Mouse (Mus musculus) monocyte, adult 5-6 weeks (primary cell): Measurements from ENCODE around the gene Cth. TPM values are rescaled to one million over a fixed set of nuclear protein-coding genes. Genes with fewer than 3 reads are reported as not detected.

ENCODE experiments used
- ATAC-seq: fragments of 153-309, 156-312 bp; replicated peaks from 2 replicates; pipeline ENCODE4 v1.8.0; 2017; ENCODE audit warnings: mild to moderate bottlenecking; ENCODE audit not compliant: low TSS enrichment, insufficient number of reproducible peaks, severe bottlenecking, poor library complexity, low FRiP score
- total RNA-seq: library from RNA; stranded (forward); fragments of 200-1000, 200-491, 200-594 nt; gene quantifications from 3 replicates; pipeline ENCODE4 v1.2.3, GENCODE M21; 2017

Cth gene
- total RNA-seq, 1 experiment from 2014 or later = not detected

DNA sequence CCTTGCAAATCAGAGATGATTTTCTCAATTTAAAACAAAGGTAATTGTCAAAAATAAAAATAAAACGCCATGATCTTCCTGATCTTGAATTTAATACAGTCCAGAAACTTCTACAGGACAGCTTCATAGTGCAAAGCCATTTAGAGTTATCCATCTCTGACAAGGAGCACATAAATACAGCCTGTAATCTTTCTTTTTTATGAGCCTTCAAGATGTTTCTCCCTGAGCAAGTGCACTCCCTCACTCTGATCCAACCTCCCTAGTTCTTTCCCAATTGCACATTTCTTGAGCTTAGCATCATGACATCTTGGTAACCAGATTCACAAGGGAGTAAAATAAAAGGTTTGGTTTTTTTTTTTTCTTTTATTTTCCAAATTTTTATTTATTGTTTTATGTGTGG lies 72.1 kb downstream of the Cth start:
- no peak for ATAC-seq

DNA sequence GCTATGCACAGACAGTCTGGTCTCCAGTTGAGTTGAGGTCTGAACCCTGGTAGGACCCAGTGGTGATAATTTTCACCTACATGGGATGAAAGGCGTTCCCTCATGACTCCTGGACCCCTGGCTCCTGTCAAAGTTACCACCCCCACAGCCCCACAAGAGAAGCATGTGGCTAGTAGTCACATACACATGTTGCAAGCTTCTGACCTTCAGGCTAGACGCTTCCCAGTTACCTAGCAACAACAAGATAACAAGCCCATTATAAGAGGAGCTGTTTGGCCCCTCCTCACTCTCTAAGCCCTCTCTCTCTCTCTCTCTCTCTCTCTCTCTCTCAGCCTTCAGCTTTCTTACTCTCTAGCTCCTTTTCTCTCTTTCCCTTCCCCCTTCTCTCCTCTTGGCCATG lies 76.4 kb downstream of the Cth start:
- ATAC-seq = no peak

DNA sequence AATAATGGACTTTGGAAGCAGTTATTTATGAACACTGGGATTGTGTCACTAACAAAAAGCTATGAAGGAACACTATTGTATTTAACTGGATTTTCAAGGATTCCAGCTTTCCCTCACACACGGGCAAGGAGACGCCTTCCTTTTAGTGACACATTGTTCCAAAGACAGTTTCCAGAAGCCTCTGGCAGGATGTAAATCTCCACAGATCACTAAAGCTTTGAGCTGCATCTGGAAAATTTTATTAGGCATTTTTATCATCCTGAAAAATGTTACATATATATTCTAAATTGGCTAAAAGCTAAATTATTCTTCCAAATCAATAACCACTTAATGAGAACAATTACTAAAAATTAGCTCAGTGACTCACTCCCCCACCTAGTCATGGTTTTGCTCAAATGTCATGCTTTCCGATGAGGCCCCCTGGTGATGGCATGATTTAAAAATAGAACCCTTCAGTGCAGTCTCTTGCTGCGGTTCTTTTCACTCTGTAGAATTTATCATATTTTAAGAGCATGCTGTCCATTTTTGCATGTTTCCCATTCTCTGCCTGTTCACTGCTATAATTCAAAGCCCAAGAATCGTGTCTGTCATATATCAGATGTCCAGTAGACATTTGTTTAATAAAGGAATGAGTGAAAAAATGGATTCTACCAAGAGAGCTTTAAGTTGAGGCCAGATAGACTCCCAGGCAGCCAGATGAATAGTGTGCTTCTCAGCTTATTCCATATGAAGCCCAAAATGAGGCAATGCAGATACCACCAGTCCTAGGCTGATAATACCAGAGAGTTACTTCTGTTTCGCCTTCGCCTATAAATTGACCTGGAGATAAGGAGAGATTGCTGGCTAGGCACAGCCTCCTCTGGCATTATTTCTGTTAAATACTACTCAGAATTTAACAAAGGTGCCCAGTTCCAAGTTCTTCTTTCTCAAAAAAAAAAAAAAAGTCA lies 77.3 kb downstream of the Cth start:
- ATAC-seq = no peak

Other genes starting within 250 kb of the Cth start
- 46.2 to 63.5 TPM (median 50.8 TPM) in 3 replicates for gene Ankrd13c, start 22.2 kb upstream of the Cth start, total RNA-seq
- 312 to 379 TPM (median 318 TPM) in 3 replicates for gene Srsf11, start 111.6 kb upstream of the Cth start, total RNA-seq
- 13.2 to 18.2 TPM (median 17.4 TPM) in 3 replicates for gene Lrrc40, start 111.6 kb upstream of the Cth start, total RNA-seq